In the genomic region with DNA sequence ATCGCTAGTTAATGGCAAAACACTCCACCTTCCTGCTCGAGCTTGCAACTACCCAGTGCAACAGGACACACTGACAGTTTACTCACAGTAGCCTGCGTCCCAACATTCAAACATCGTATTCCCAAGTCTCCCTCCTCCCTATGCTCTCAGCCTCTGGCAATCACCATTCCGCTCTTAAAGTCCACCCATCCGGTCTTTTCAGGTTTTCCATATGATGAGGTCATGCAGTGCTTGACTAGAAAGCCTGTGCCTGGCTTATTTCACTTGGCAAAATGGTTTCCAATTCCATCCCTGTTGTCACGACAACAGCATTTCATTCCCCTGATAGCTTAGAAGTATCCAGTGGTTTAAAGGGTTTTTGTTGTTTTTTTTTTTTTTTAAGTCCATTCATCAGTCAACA, we compare ENCODE assay signal across 12 mouse cellular contexts.
DNase-seq lines count a peak whose midpoint lies in the region; ATAC-seq lines count a peak whose summit lies in the region.
"Had no signal": no experiment of that assay in that cellular context is flagged by ENCODE, and none has a peak within 500 bp of the region (broad histone marks: within the 10 kb centered on the region; RNA-seq: fewer than 3 reads in every experiment).

No protein-coding gene starts in this region.

- DNase-seq in heart, postnatal 25 days (ENCODE audit: low spot score), result no peak
- no peak for DNase-seq in urinary bladder, postnatal 25 days (ENCODE audit: low spot score)
- DNase-seq in cerebellum, adult 11-12 months, result no peak
- no peak for DNase-seq in ovary, postnatal 10 days (ENCODE audit: low spot score)
- DNase-seq: gastrocnemius, postnatal 14 days; kidney, adult 8-10 months; retina, postnatal 1 day had no signal

- H3K4me1 ChIP-seq in heart, embryonic 11.5 days (ENCODE audit: control insufficient read depth, insufficient read depth, low read length), result peaks cover 11% of the 10 kb centered on the region; the same call in 1 of the 2 replicates
- peaks cover 36% of the 10 kb centered on the region for H3K4me1 ChIP-seq in forebrain, embryonic 13.5 days
- peaks cover 27% of the 10 kb centered on the region for H3K4me1 ChIP-seq in hindbrain, embryonic 13.5 days (replicated peaks)
- H3K4me1 ChIP-seq in neural tube, embryonic 12.5 days, result peaks cover 17% of the 10 kb centered on the region; the same call in 1 of the 2 replicates

- H3K9ac ChIP-seq in heart, embryonic 11.5 days (ENCODE audit: low read depth, low read length), result 0 out of 2 replicates have a peak overlapping the region, but pooled peaks have one; percentile 29
- no peak overlapping the region for H3K9ac ChIP-seq in forebrain, embryonic 13.5 days
- no peak overlapping the region for H3K9ac ChIP-seq in hindbrain, embryonic 13.5 days
- no peak overlapping the region for H3K9ac ChIP-seq in neural tube, embryonic 12.5 days

- intact Hi-C loops in heart, postnatal 25 days (cut with DNase I), result no loop called here

- no peak for ATAC-seq in heart, embryonic 11.5 days (replicated peaks; ENCODE audit: insufficient number of reproducible peaks, low FRiP score, low TSS enrichment)
- ATAC-seq in forebrain, embryonic 13.5 days, result peak; percentile 71
- peak; percentile 44; the same call in 1 of the 2 replicates for ATAC-seq in hindbrain, embryonic 13.5 days (ENCODE audit: low FRiP score)
- peak; percentile 72 for ATAC-seq in neural tube, embryonic 12.5 days (ENCODE audit: low FRiP score, low read depth)

- peak overlapping the region; percentile 34; the same call in 1 of the 2 replicates for H3K4me2 ChIP-seq in heart, embryonic 11.5 days
- H3K4me2 ChIP-seq in forebrain, embryonic 13.5 days, result peak overlapping the region; percentile 42
- H3K4me2 ChIP-seq in hindbrain, embryonic 13.5 days, result no peak overlapping the region
- no peak overlapping the region for H3K4me2 ChIP-seq in neural tube, embryonic 12.5 days (replicated peaks)
- H3K4me2 ChIP-seq: liver, embryonic 11.5 days had no signal

- H3K9me3 ChIP-seq in heart, embryonic 11.5 days (replicated peaks; ENCODE audit: control insufficient read depth, low read length), result no peaks in the 10 kb centered on the region
- H3K9me3 ChIP-seq in forebrain, embryonic 13.5 days (replicated peaks), result no peaks in the 10 kb centered on the region
- H3K9me3 ChIP-seq in hindbrain, embryonic 13.5 days, result no peaks in the 10 kb centered on the region
- H3K9me3 ChIP-seq in neural tube, embryonic 12.5 days, result no peaks in the 10 kb centered on the region

- H3K4me3 ChIP-seq in heart, embryonic 11.5 days (ENCODE audit: low read depth, low read length), result no peak overlapping the region
- no peak overlapping the region for H3K4me3 ChIP-seq in forebrain, embryonic 13.5 days
- no peak overlapping the region for H3K4me3 ChIP-seq in hindbrain, embryonic 13.5 days
- no peak overlapping the region for H3K4me3 ChIP-seq in neural tube, embryonic 12.5 days

- no peaks in the 10 kb centered on the region for H3K36me3 ChIP-seq in heart, embryonic 11.5 days (ENCODE audit: control insufficient read depth, insufficient read depth, low read length)
- H3K36me3 ChIP-seq in forebrain, embryonic 13.5 days (ENCODE audit: poor library complexity, severe bottlenecking), result no peaks in the 10 kb centered on the region
- H3K36me3 ChIP-seq in hindbrain, embryonic 13.5 days, result no peaks in the 10 kb centered on the region
- H3K36me3 ChIP-seq in neural tube, embryonic 12.5 days, result no peaks in the 10 kb centered on the region

- H3K27ac ChIP-seq in heart, embryonic 11.5 days (ENCODE audit: low read depth, low read length), result peak overlapping the region; percentile 51
- H3K27ac ChIP-seq in forebrain, embryonic 13.5 days, result peak overlapping the region; percentile 79
- peak overlapping the region; percentile 23; the same call in 1 of the 2 replicates for H3K27ac ChIP-seq in hindbrain, embryonic 13.5 days
- no peak overlapping the region for H3K27ac ChIP-seq in neural tube, embryonic 12.5 days

- no peaks in the 10 kb centered on the region for H3K27me3 ChIP-seq in heart, embryonic 11.5 days (ENCODE audit: control insufficient read depth, insufficient read depth, low read length)
- H3K27me3 ChIP-seq in forebrain, embryonic 13.5 days, result peaks cover 10% of the 10 kb centered on the region; the same call in 1 of the 2 replicates
- H3K27me3 ChIP-seq in hindbrain, embryonic 13.5 days, result no peaks in the 10 kb centered on the region
- H3K27me3 ChIP-seq in neural tube, embryonic 12.5 days (replicated peaks), result no peaks in the 10 kb centered on the region

- WGBS in heart, embryonic 11.5 days (ENCODE audit: insufficient replicate concordance), result 53% methylated on average over 7 of the region's 7 CpGs
- 14% methylated on average over 7 of the region's 7 CpGs for WGBS in forebrain, embryonic 13.5 days
- WGBS in hindbrain, embryonic 13.5 days, result 34% methylated on average over 7 of the region's 7 CpGs
- WGBS in neural tube, embryonic 12.5 days, result 50% methylated on average over 7 of the region's 7 CpGs

Comparison
In these comparisons a context has a peak if more than half of its experiments do, and no peak if none do; other contexts are left out.
1. H3K4me2 ChIP-seq: peak in heart, embryonic 11.5 days (single experiment) and forebrain, embryonic 13.5 days (single experiment); none in hindbrain, embryonic 13.5 days (single experiment) and neural tube, embryonic 12.5 days (single experiment).